10 mouse cellular contexts compared by ENCODE assay signal in the genomic region with DNA sequence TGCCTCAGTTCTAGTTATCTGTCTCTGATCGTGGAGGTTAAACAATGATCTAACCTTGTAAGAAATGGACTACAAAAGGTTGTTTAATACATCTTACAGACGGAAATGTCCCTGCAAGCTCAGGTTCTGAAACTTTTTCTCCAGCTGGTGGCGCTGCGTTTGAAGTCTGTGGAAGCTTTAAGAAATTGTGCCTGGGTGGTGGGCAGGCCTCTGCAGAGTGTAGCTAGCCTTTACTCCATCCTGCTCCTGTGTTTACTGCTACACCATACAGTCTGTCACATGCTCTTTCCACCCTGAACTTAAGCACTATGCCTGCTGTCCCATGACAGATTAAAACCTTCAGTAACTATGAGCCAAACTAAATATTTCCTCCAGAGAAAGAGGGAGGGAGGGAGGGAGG. TPM values are rescaled to one million over a fixed set of nuclear protein-coding genes. Genes with fewer than 3 reads are reported as not detected.
DNase-seq lines count a peak whose midpoint lies in the region; ATAC-seq and TF ChIP-seq lines count a peak whose summit lies in the region.
"Had no signal": no experiment of that assay in that cellular context is flagged by ENCODE, and none has a peak within 500 bp of the region (broad histone marks: within the 10 kb centered on the region; RNA-seq: fewer than 3 reads in every experiment).

No protein-coding gene starts in this region.

- TF ChIP-seq CTCF in embryonic fibroblast, embryonic 13.5 days (IDR thresholded peaks at IDR 0.05; ENCODE audit: borderline replicate concordance, insufficient read depth, low read length) = no peak
- TF ChIP-seq CTCF in midbrain, postnatal 0 days (IDR thresholded peaks at IDR 0.05) = no peak

- H3K4me1 ChIP-seq in embryonic fibroblast, embryonic 13.5 days (ENCODE audit: control insufficient read depth, insufficient read depth, low read length) = peaks cover 10% of the 10 kb centered on the region
- no peaks in the 10 kb centered on the region for H3K4me1 ChIP-seq in midbrain, postnatal 0 days (ENCODE audit: insufficient read depth, low read length)

- H3K9me3 ChIP-seq in midbrain, postnatal 0 days (ENCODE audit: low read length) = no peaks in the 10 kb centered on the region

- 70% methylated on average over 4 of the region's 4 CpGs for WGBS in midbrain, postnatal 0 days

- H3K4me3 ChIP-seq in embryonic fibroblast, embryonic 13.5 days (ENCODE audit: insufficient read depth, low read length) = peak overlapping the region; percentile 34
- no peak overlapping the region for H3K4me3 ChIP-seq in midbrain, postnatal 0 days (ENCODE audit: low read depth, low read length)

- no peak for TF ChIP-seq POLR2A in embryonic fibroblast, embryonic 13.5 days (IDR thresholded peaks at IDR 0.05; ENCODE audit: low read depth, low read length)

- no peak for ATAC-seq in midbrain, postnatal 0 days (ENCODE audit: low FRiP score)
- ATAC-seq: hindbrain, embryonic 16.5 days; midbrain, embryonic 16.5 days had no signal

- DNase-seq in 3134 (ENCODE audit: extremely low read depth, insufficient read length, low spot score) (peak; percentile 47), 3T3-L1 (ENCODE audit: low read depth, low spot score) (peak; percentile 94)
- peak; percentile 51 to 77 for DNase-seq in kidney, postnatal 36 days
- DNase-seq in midbrain, postnatal 0 days (ENCODE audit: low spot score) = no peak
- DNase-seq in thymus, postnatal 10 days (ENCODE audit: low spot score in 2 of 2) = no peak
- no peak for DNase-seq in left cerebral cortex, adult 11 months (ENCODE audit: low spot score)
- DNase-seq: thymus, postnatal 4 days had no signal

- H3K36me3 ChIP-seq in midbrain, postnatal 0 days (ENCODE audit: insufficient read depth, low read length) = no peaks in the 10 kb centered on the region

- no peak overlapping the region for H3K27ac ChIP-seq in embryonic fibroblast, embryonic 13.5 days (ENCODE audit: insufficient read depth, low read length)
- no peak overlapping the region for H3K27ac ChIP-seq in midbrain, postnatal 0 days (ENCODE audit: low read depth, low read length)

- no peak overlapping the region for H3K9ac ChIP-seq in midbrain, postnatal 0 days (replicated peaks; ENCODE audit: low read length, poor library complexity, severe bottlenecking)

- H3K27me3 ChIP-seq in midbrain, postnatal 0 days (ENCODE audit: insufficient read depth, low read length) = no peaks in the 10 kb centered on the region

- H3K4me2 ChIP-seq in midbrain, postnatal 0 days (ENCODE audit: low read depth, low read length, poor library complexity, severe bottlenecking) = no peak overlapping the region

RNA-seq across cellular contexts. Expression of a gene that starts 1.9 kb away (rescaled TPM):
- 14.0 and 14.3 TPM in 2 replicates for polyA plus RNA-seq in embryonic fibroblast, embryonic 13.5 days (2011; ENCODE audit: insufficient read length, low read depth, missing spikeins)
- total RNA-seq in midbrain, postnatal 0 days (2014; rRNA removed) = 0.52 and 0.71 TPM in 2 replicates
- polyA plus RNA-seq in midbrain, postnatal 0 days (2015; fragmentation: Nextera tagmentation; extraction: Ambion mirVana) = 0.41 and 0.64 TPM in 2 replicates

Comparison
In these comparisons a context has a peak if more than half of its experiments do, and no peak if none do; other contexts are left out.
1. DNase-seq: peak in 3134 (single experiment), 3T3-L1 (single experiment) and kidney, postnatal 36 days (2 of 2); none in midbrain, postnatal 0 days (single experiment), thymus, postnatal 10 days (0 of 2) and left cerebral cortex, adult 11 months (single experiment).